Mouse (Mus musculus): ENCODE data around the gene Mid1. TPM values are rescaled to one million over a fixed set of nuclear protein-coding genes. Genes with fewer than 3 reads are reported as not detected.
"Not testable (repeated sequence)": the region's sequence is repeated elsewhere in the genome, so short reads cannot be mapped to it uniquely, and the experiment has no call there.

The Mid1 gene
- total and polyA plus RNA-seq, 2 experiments, result 1.7 to 2.5 TPM

DNA sequence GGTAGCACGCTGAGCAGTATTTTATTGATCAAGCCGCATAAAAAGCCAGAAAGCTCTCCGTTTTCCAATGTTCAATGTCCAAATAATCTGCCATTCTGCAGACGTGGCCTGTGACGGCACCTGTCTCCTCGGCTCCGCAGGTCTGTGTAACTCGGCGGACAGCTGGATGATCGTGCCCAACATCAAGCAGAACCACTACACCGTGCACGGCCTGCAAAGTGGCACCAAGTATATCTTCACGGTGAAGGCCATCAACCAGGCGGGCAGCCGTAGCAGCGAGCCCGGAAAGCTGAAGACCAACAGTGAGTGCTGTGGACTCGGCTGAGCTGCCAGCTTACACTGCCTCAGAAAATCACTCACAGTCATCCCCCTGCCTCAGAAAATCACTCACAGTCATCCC, 300.8 kb downstream of the Mid1 start:
- not testable (repeated sequence) for H3K4me3 ChIP-seq (ENCODE audit: insufficient read depth, low read depth, low read length)
- 85% methylated on average over 18 of the region's 18 CpGs for WGBS
- peaks cover 24% of the 10 kb centered on the region for H3K36me3 ChIP-seq (ENCODE audit: control insufficient read depth, insufficient read depth, low read length)

DNA sequence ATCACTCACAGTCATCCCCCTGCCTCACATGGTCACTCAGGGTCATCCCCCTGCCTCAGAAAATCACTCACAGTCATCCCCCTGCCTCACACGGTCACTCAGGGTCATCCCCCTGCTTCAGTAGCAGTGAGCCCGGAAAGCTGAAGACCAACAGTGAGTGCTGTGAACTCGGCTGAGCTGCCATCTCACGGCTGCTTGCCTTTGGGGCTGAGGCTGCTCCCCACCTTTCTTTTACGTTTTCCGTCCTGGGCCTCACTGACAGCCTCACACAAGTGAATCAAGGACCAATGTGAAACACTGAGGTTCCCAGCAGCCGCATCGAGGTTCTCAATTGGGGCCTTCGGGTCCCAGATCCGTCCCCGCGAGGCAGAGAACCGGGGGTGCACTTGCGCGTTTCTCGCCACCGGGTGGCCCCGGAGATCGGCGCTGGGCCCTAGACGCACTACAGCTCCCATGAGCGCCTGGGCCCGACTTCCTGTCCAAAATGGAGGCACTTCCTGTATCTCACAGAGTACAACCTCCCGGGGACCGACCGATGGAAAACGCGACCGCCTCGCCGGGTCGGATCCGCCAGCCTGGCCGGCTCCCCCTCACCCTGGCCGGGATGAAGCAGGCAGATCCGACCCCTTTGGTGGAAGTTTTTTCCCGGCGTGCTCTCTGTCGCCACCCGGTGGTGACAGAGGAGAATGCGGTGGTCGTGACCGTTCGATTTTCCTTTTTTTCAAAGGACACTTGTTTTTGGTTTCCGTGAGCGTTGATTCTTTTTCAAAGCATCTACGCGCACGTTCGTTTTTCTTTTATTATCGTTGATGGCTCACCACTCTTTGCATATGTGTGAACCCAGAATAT, 301.7 kb downstream of the Mid1 start:
- not testable (repeated sequence) for H3K4me1 ChIP-seq (ENCODE audit: control insufficient read depth, insufficient read depth, low read length); H3K27me3 ChIP-seq (ENCODE audit: control insufficient read depth, insufficient read depth, low read length); H3K79me2 ChIP-seq (ENCODE audit: control insufficient read depth, insufficient read depth, low read length); H3K27ac ChIP-seq (replicated peaks; ENCODE audit: insufficient read depth, low read depth, low read length)
- Histone ChIP-seq H3K9ac (ENCODE audit: low read depth, low read length) (peak overlapping the region; percentile 39), H3K4me3 (ENCODE audit: insufficient read depth, low read depth, low read length) (peak overlapping the region; percentile 35), H3K36me3 (ENCODE audit: control insufficient read depth, insufficient read depth, low read length) (peaks cover 24% of the 10 kb centered on the region)
- 68% methylated on average over 51 of the region's 51 CpGs for WGBS
- DNase-seq (ENCODE audit: extremely low read depth, low read depth, low spot score), result peak; percentile 67

More for the DNA sequence above, 300.8 kb downstream of the Mid1 start:
- H3K27me3 ChIP-seq (ENCODE audit: control insufficient read depth, insufficient read depth, low read length); H3K9ac ChIP-seq (ENCODE audit: low read depth, low read length); H3K27ac ChIP-seq (replicated peaks; ENCODE audit: insufficient read depth, low read depth, low read length); H3K79me2 ChIP-seq (ENCODE audit: control insufficient read depth, insufficient read depth, low read length); H3K4me1 ChIP-seq (ENCODE audit: control insufficient read depth, insufficient read depth, low read length): not testable (repeated sequence)
- peak; percentile 15 for DNase-seq (ENCODE audit: extremely low read depth, low read depth, low spot score)

DNA sequence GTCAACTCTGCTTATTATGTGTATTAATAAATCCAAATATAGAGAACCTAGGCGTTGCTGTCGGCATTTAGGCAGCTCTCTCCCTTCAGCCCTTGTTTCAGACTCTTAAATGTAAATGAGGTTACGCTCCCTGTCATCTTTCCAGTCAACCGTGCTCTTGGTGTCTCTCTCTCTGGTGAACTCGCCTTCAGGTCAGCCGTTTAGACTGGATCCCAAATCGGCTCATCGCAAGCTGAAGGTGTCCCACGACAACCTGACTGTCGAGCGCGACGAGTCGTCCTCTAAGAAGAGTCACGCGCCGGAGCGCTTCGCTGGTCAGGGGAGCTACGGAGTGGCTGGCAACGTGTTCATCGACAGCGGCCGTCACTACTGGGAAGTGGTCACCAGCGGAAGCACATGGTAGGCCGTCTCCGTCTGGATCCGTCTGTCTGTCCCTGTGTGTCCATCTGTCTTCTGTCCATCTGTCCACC, 302.4 kb downstream of the Mid1 start:
- H3K36me3 ChIP-seq (ENCODE audit: control insufficient read depth, insufficient read depth, low read length), result peaks cover 24% of the 10 kb centered on the region
- not testable (repeated sequence) for H3K4me3 ChIP-seq (ENCODE audit: insufficient read depth, low read depth, low read length); H3K27ac ChIP-seq (replicated peaks; ENCODE audit: insufficient read depth, low read depth, low read length); H3K9ac ChIP-seq (ENCODE audit: low read depth, low read length); H3K27me3 ChIP-seq (ENCODE audit: control insufficient read depth, insufficient read depth, low read length); H3K4me1 ChIP-seq (ENCODE audit: control insufficient read depth, insufficient read depth, low read length); H3K79me2 ChIP-seq (ENCODE audit: control insufficient read depth, insufficient read depth, low read length)
- whole genome bisulfite sequencing, result 88% methylated on average over 28 of the region's 28 CpGs
- peak; percentile 43 for DNase-seq (ENCODE audit: extremely low read depth, low read depth, low spot score)

DNA sequence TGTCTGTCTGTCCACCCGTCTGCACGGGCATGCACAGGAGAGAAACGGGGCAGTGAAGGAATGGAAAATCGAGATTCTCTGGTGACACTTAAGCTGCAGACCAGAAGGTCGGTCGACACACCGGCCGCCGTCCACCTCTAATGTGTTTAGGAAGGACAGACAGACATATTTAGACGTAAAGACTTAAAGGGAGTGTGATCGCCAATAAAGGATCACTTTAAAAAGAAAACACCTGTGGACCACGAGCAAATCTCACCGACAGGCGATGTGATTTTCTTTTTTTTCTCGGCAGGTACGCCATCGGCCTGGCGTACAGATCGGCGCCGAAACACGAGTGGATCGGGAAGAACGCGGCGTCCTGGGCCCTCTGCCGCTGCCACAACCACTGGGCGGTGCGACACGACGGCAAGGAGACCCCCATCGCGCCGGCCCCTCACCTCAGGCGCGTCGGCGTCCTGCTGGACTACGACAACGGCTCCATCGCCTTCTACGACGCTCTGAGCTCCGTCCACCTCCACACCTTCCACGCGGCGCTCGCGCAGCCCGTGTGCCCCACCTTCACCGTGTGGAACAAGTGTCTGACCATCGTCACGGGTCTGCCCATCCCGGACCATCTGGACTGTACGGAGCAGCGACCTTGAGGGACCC, 303.7 kb downstream of the Mid1 start:
- not testable (repeated sequence) for H3K27ac ChIP-seq (replicated peaks; ENCODE audit: insufficient read depth, low read depth, low read length); H3K9ac ChIP-seq (ENCODE audit: low read depth, low read length); H3K79me2 ChIP-seq (ENCODE audit: control insufficient read depth, insufficient read depth, low read length); H3K4me1 ChIP-seq (ENCODE audit: control insufficient read depth, insufficient read depth, low read length); H3K27me3 ChIP-seq (ENCODE audit: control insufficient read depth, insufficient read depth, low read length); H3K4me3 ChIP-seq (ENCODE audit: insufficient read depth, low read depth, low read length)
- peak; percentile 30 for DNase-seq (ENCODE audit: extremely low read depth, low read depth, low spot score)
- WGBS, result 93% methylated on average over 56 of the region's 56 CpGs
- peaks cover 24% of the 10 kb centered on the region for H3K36me3 ChIP-seq (ENCODE audit: control insufficient read depth, insufficient read depth, low read length)

DNA sequence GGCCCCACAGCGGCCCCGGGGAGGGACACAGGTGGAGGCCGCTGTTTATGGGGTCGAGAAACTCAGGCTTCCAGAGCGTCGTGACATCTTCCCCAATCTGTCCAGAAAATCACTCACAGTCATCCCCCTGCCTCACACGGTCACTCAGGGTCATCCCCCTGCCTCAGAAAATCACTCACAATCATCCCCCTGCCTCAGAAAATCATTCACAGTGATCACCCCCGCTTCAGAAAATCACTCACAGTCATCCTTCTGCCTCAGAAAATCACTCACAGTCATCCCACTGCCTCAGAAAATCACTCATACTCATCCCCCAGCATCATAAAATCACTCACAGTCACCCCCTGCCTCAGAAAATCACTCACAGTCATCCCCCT, 304.2 kb downstream of the Mid1 start:
- DNase-seq (ENCODE audit: extremely low read depth, low read depth, low spot score), result peak; percentile 21
- 80% methylated on average over 8 of the region's 8 CpGs for WGBS

DNA sequence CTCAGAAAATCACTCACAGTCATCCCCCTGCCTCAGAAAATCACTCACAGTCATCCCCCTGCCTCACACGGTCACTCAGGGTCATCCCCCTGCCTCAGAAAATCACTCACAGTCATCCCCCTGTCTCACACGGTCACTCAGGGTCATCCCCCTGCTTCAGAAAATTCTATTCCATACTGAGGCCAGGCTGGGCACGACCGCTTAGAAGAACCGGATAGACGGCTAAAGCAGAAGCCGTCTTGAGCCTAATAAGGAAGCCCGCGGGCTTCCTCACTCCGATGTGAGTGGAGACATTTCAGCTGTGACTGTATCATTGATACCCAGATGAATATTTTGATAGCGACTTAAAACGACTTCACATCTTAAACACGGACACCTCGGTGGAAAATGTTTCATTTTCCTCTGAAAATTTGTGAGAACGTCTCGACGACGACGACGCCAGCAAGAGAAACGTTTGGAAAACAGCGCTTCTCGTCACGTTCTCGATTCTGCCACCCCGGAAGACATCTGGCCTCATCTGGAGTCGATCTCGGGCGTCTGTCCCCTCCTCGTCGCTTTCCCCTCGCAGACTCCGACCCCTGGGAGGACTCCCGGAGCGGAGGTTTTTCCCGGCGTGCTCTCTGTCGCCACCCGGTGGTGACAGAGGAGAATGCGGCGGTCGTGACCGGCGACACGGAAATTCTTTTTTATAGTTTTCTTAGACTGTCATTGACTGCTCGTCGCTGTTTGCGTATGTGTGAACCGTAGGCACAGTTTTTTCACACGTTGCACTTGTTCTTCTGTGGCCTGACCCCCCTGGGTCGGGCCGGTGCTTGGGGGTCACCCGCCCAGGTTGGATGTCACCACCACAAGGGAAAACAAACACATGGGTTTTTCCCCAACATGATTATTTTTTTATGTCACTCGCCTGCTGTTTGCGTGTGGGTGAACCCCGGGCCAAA, 305.0 kb downstream of the Mid1 start:
- H3K27ac ChIP-seq (replicated peaks; ENCODE audit: insufficient read depth, low read depth, low read length); H3K4me3 ChIP-seq (ENCODE audit: insufficient read depth, low read depth, low read length); H3K4me1 ChIP-seq (ENCODE audit: control insufficient read depth, insufficient read depth, low read length); H3K27me3 ChIP-seq (ENCODE audit: control insufficient read depth, insufficient read depth, low read length); H3K79me2 ChIP-seq (ENCODE audit: control insufficient read depth, insufficient read depth, low read length); H3K9ac ChIP-seq (ENCODE audit: low read depth, low read length): not testable (repeated sequence)
- peak; percentile 48 for DNase-seq (ENCODE audit: extremely low read depth, low read depth, low spot score)
- WGBS, result 81% methylated on average over 56 of the region's 56 CpGs
- H3K36me3 ChIP-seq (ENCODE audit: control insufficient read depth, insufficient read depth, low read length), result peaks cover 14% of the 10 kb centered on the region

More for the DNA sequence above, 304.2 kb downstream of the Mid1 start:
- H3K9ac ChIP-seq (ENCODE audit: low read depth, low read length); H3K4me1 ChIP-seq (ENCODE audit: control insufficient read depth, insufficient read depth, low read length); H3K79me2 ChIP-seq (ENCODE audit: control insufficient read depth, insufficient read depth, low read length); H3K27ac ChIP-seq (replicated peaks; ENCODE audit: insufficient read depth, low read depth, low read length); H3K4me3 ChIP-seq (ENCODE audit: insufficient read depth, low read depth, low read length); H3K27me3 ChIP-seq (ENCODE audit: control insufficient read depth, insufficient read depth, low read length): not testable (repeated sequence)
- peaks cover 20% of the 10 kb centered on the region for H3K36me3 ChIP-seq (ENCODE audit: control insufficient read depth, insufficient read depth, low read length)

DNA sequence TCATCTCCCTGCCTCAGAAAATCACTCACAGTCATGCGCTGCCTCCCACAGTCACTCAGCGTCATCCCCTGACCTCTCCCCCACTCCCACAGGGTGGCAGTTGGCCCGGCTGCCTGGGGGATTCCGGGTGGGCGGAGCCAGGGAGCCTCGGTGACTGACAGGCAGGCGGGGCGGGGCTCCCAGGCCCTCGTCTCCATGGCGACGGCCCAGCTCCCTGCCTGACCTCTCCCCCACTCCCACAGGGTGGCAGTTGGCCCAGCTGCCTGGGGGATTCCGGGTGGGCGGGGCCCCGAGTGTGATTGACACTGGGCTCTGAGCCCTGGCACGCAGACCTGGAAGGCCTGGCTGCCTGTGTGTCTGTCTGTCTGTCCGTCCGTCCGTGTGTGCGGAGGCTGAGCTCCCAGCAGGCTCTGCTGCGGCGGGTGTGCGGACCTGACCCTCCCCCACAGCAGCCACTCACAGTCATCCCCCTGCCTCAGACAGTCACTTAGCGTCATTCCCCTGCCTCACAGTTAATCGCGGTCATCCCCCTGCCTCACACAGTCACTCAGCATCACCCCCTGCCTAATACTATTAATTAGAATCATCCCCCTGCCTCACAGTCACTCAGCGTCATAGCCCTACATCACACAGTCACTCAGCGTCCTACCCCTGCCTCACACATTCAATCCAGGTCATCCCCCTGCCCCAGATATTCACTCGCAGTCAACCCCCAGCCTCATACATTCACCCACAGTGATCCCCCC, 306.3 kb downstream of the Mid1 start:
- not testable (repeated sequence) for H3K4me3 ChIP-seq (ENCODE audit: insufficient read depth, low read depth, low read length); H3K79me2 ChIP-seq (ENCODE audit: control insufficient read depth, insufficient read depth, low read length); H3K27ac ChIP-seq (replicated peaks; ENCODE audit: insufficient read depth, low read depth, low read length); H3K4me1 ChIP-seq (ENCODE audit: control insufficient read depth, insufficient read depth, low read length); H3K9ac ChIP-seq (ENCODE audit: low read depth, low read length); H3K36me3 ChIP-seq (ENCODE audit: control insufficient read depth, insufficient read depth, low read length); H3K27me3 ChIP-seq (ENCODE audit: control insufficient read depth, insufficient read depth, low read length)
- WGBS, result 11% methylated on average over 13 of the region's 28 CpGs
- DNase-seq (ENCODE audit: extremely low read depth, low read depth, low spot score), result peak; percentile 82
